Mouse (Mus musculus) embryonic facial prominence, embryonic 14.5 days (tissue): ENCODE data around the gene Olfr420. TPM values are rescaled to one million over a fixed set of nuclear protein-coding genes. Genes with fewer than 3 reads are reported as not detected.
A peak's percentile ranks its signal among the peaks of the same experiment; 100 is the strongest.

ENCODE experiments used
- ATAC-seq: fragments of 200-750 bp; cut with Nextera tagmentation; 2 replicates; pipeline ENCODE4 v1.8.0; 2017; ENCODE audit warnings: low read depth, moderate number of reproducible peaks, moderate TSS enrichment
- DNase-seq: peaks from one replicate; pipeline ENCODE4 v3.0.0-alpha.2; 2015; ENCODE audit warnings: low spot score
- H3K27ac ChIP-seq: fragments of 300-500 bp; sonication (generic); replicated peaks from 2 replicates; pipeline ENCODE4 v1.5.1; 2014; ENCODE audit warnings: low read depth, mild to moderate bottlenecking, low read length, moderate library complexity
- H3K27me3 ChIP-seq: fragments of 300-500 bp; sonication (generic); replicated peaks from 2 replicates; pipeline ENCODE4 v1.6.1; 2014; ENCODE audit warnings: low read length; ENCODE audit not compliant: control insufficient read depth, insufficient read depth
- H3K36me3 ChIP-seq: fragments of 300-500 bp; sonication (generic); 2 replicates; pipeline ENCODE4 v1.6.1; 2014; ENCODE audit warnings: low read length, mixed read lengths; ENCODE audit not compliant: control insufficient read depth, insufficient read depth
- H3K4me1 ChIP-seq: fragments of 300-500 bp; sonication (generic); 2 replicates; pipeline ENCODE4 v1.6.1; 2014; ENCODE audit warnings: antibody characterized with exemption, low read length; ENCODE audit not compliant: control insufficient read depth, insufficient read depth
- H3K4me2 ChIP-seq: fragments of 300-500 bp; sonication (generic); 2 replicates; pipeline ENCODE4 v1.6.1; 2014; ENCODE audit warnings: low read depth, mild to moderate bottlenecking, low read length, moderate library complexity, mixed read lengths
- H3K4me3 ChIP-seq: fragments of 300-500 bp; sonication (generic); 2 replicates; pipeline ENCODE4 v1.5.1; 2014; ENCODE audit warnings: low read depth, mild to moderate bottlenecking, low read length
- H3K9ac ChIP-seq: fragments of 300-500 bp; sonication (generic); 2 replicates; pipeline ENCODE4 v1.6.1; 2014; ENCODE audit warnings: low read depth, mild to moderate bottlenecking, low read length, moderate library complexity, mixed read lengths
- H3K9me3 ChIP-seq: fragments of 300-500 bp; sonication (generic); 2 replicates; pipeline ENCODE4 v1.6.1; 2016; ENCODE audit warnings: low read length; ENCODE audit not compliant: control insufficient read depth
- WGBS: fragments of 180-500 bp; shearing (Covaris S2); extraction: QIAGEN DNeasy Blood & Tissue Kit; methylation state at CpG from one replicate; pipeline ENCODE4 v1.1.7; 2014; 5-methylcytosine and 5-hydroxymethylcytosine counted together
- polyA plus RNA-seq: library from polyadenylated mRNA; unstranded; fragments of >200 nt; fragmentation: Nextera tagmentation; extraction: Ambion mirVana; gene quantifications from 2 replicates; pipeline ENCODE4 v1.2.1, GENCODE M21; 2014

Olfr420 gene
- polyA plus RNA-seq, 1 experiment from 2014 or later = not detected

GRCm38 (mm10) chr1:174159095-174159494 is 3.7 kb downstream of the Olfr420 start:
- Histone ChIP-seq H3K4me3 (no peak overlapping the region), H3K4me1 (no peaks in the 10 kb centered on the region), H3K9me3 (no peaks in the 10 kb centered on the region), H3K27me3 (no peaks in the 10 kb centered on the region), H3K4me2 (no peak overlapping the region), H3K27ac (no peak overlapping the region), H3K9ac (no peak overlapping the region), H3K36me3 (no peaks in the 10 kb centered on the region)
- DNase-seq = no peak
- 89% methylated on average over 10 of the region's 10 CpGs for WGBS
- no peak for ATAC-seq

- no peak for DNase-seq
- no peak overlapping the region for H3K4me3 ChIP-seq
- no peaks in the 10 kb centered on the region for H3K36me3 ChIP-seq
- no peaks in the 10 kb centered on the region for H3K27me3 ChIP-seq
- no peak overlapping the region for H3K4me2 ChIP-seq
- no peaks in the 10 kb centered on the region for H3K9me3 ChIP-seq
- no peaks in the 10 kb centered on the region for H3K4me1 ChIP-seq
- no peak overlapping the region for H3K9ac ChIP-seq
- ATAC-seq = no peak
- no peak overlapping the region for H3K27ac ChIP-seq
Observed at GRCm38 (mm10) chr1:174169024-174169423, 13.6 kb downstream of the Olfr420 start.

- H3K9ac ChIP-seq = no peak overlapping the region
- DNase-seq (no peak), ATAC-seq (no peak)
- H3K4me2 ChIP-seq = no peak overlapping the region
- no peaks in the 10 kb centered on the region for H3K9me3 ChIP-seq
- 75% methylated on average over 5 of the region's 5 CpGs for WGBS
- H3K27me3 ChIP-seq = no peaks in the 10 kb centered on the region
- H3K36me3 ChIP-seq = no peaks in the 10 kb centered on the region
- H3K27ac ChIP-seq = no peak overlapping the region
- no peak overlapping the region for H3K4me3 ChIP-seq
- H3K4me1 ChIP-seq = no peaks in the 10 kb centered on the region
Observed at GRCm38 (mm10) chr1:174170706-174171501, 15.5 kb downstream of the Olfr420 start.

GRCm38 (mm10) chr1:174171537-174171936 is 16.1 kb downstream of the Olfr420 start:
- H3K27ac ChIP-seq = no peak overlapping the region
- H3K36me3 ChIP-seq = no peaks in the 10 kb centered on the region
- WGBS = 57% methylated on average over 2 of the region's 2 CpGs
- no peaks in the 10 kb centered on the region for H3K4me1 ChIP-seq
- H3K27me3 ChIP-seq = no peaks in the 10 kb centered on the region
- ATAC-seq (no peak), DNase-seq (no peak)
- H3K9ac ChIP-seq = no peak overlapping the region
- no peaks in the 10 kb centered on the region for H3K9me3 ChIP-seq
- no peak overlapping the region for H3K4me3 ChIP-seq
- no peak overlapping the region for H3K4me2 ChIP-seq

GRCm38 (mm10) chr1:174172605-174173004 is 17.2 kb downstream of the Olfr420 start, which contains the start of gene Spta1:
Spta1 (plus strand) TSS chr1:174172776.
- ATAC-seq = no peak
- H3K4me3 ChIP-seq = no peak within 1 kb of the TSS
- H3K9me3 ChIP-seq = no peaks in the 10 kb centered on the region
- H3K4me1 ChIP-seq = no peaks in the 10 kb centered on the region
- H3K9ac ChIP-seq = no peak within 1 kb of the TSS
- 39% methylated on average over 3 of the region's 3 CpGs for WGBS
- DNase-seq = peak; percentile 20
- H3K27ac ChIP-seq = no peak within 1 kb of the TSS
- H3K36me3 ChIP-seq = no peaks in the 10 kb centered on the region
- H3K4me2 ChIP-seq = no peak within 1 kb of the TSS
- no peaks in the 10 kb centered on the region for H3K27me3 ChIP-seq

GRCm38 (mm10) chr1:174204699-174205098 is 49.3 kb downstream of the Olfr420 start:
- ATAC-seq (no peak), DNase-seq (no peak)
- Histone ChIP-seq H3K4me2 (no peak overlapping the region), H3K4me1 (no peaks in the 10 kb centered on the region), H3K27ac (no peak overlapping the region), H3K9me3 (no peaks in the 10 kb centered on the region), H3K9ac (no peak overlapping the region), H3K27me3 (no peaks in the 10 kb centered on the region), H3K36me3 (no peaks in the 10 kb centered on the region), H3K4me3 (no peak overlapping the region)
- 65% methylated on average over 7 of the region's 7 CpGs for WGBS

Other genes starting within 250 kb of the Olfr420 start
- 1.1 and 1.6 TPM in 2 replicates for gene Ifi211, start 242.6 kb upstream of the Olfr420 start, polyA plus RNA-seq
- 2.8 and 3.3 TPM in 2 replicates for gene Mndal, start 213.1 kb upstream of the Olfr420 start, polyA plus RNA-seq
- gene Ifi203, start 213.0 kb upstream of the Olfr420 start, polyA plus RNA-seq = 1.2 and 1.4 TPM in 2 replicates
- 1.4 and 1.7 TPM in 2 replicates for gene Ifi202b, start 172.9 kb upstream of the Olfr420 start, polyA plus RNA-seq
- gene Ifi205, start 123.8 kb upstream of the Olfr420 start, polyA plus RNA-seq = 0.13 and 0.70 TPM in 2 replicates
- gene Olfr433, start 114.9 kb upstream of the Olfr420 start, polyA plus RNA-seq = 0.17 and 0.18 TPM in 2 replicates
- gene Olfr432, start 106.4 kb upstream of the Olfr420 start, polyA plus RNA-seq = not detected in 2 replicates
- 0.08 and 0.57 TPM in 2 replicates for gene Olfr430, start 89.0 kb upstream of the Olfr420 start, polyA plus RNA-seq
- 0.08 TPM in 1 of 2 replicates, not detected in the other for gene Olfr429, start 71.3 kb upstream of the Olfr420 start, polyA plus RNA-seq
- not detected in 2 replicates for gene Olfr427, start 58.7 kb upstream of the Olfr420 start, polyA plus RNA-seq
- 0.10 TPM in 1 of 2 replicates, not detected in the other for gene Olfr231, start 34.5 kb upstream of the Olfr420 start, polyA plus RNA-seq
- not detected in 2 replicates for gene Olfr424, start 24.1 kb upstream of the Olfr420 start, polyA plus RNA-seq
- 0.47 and 0.57 TPM in 2 replicates for gene Spta1, start 17.1 kb downstream of the Olfr420 start, polyA plus RNA-seq
- 0.18 TPM in 1 of 2 replicates, not detected in the other for gene Olfr419, start 96.4 kb downstream of the Olfr420 start, polyA plus RNA-seq
- gene Mptx1, start 174.9 kb downstream of the Olfr420 start, polyA plus RNA-seq = not detected in 2 replicates
- not detected in 2 replicates for gene Olfr417, start 209.5 kb downstream of the Olfr420 start, polyA plus RNA-seq
- gene Olfr248, start 235.4 kb downstream of the Olfr420 start, polyA plus RNA-seq = not detected in 2 replicates